Mouse (Mus musculus) erythroblast, embryonic 14.5 days (primary cell): Measurements from ENCODE around the gene Kcnmb2.

ENCODE experiments used
- GATA1 ChIP-seq: IDR thresholded peaks from 2 replicates; pipeline ENCODE4 v1.6.1; 2012; ENCODE audit warnings: low read length, inconsistent platforms, mixed read lengths
- TAL1 ChIP-seq: IDR thresholded peaks from 3 replicates; pipeline ENCODE4 v1.6.1; 2012; ENCODE audit warnings: low read length, inconsistent platforms, mixed read lengths

- TF ChIP-seq GATA1 (no peak), TAL1 (no peak)
Measured at GRCm38 (mm10) chr3:32119851-32120250, 217.5 kb downstream of the Kcnmb2 start.
